15 mouse cellular contexts compared by ENCODE assay signal in the genomic region with DNA sequence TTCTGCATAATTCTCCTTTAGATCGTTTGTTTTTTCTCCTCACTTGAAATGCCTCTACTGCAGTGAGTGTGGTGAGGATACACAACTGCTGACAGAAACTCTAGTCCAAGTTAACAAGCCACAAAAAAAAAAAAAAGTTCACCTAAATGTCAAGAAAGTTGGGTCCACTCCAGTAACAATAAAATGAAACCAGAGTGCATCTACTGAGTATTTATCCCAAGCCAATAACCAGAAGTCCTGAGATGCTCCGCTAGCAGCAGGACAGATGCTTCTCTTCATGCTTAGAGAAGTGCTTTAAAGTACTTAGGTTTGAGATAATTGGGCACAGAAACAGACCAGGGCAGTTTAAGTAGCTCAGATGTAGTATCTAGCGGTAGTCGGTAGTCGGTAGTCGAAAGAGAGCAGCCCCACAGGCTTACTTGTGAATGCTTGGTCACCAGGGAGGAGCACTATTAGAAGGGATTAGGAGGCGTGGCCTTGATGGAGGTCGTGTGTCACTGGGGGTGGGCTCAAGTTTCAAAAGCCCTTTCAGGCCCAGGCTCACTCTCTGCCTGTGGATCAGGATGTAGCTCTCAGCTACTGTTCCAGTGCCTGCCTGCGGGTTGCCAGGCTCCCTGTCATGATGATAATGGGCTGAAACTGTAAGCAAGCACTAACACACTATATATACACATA.
A peak's percentile ranks its signal among the peaks of the same experiment; 100 is the strongest.
DNase-seq lines count a peak whose midpoint lies in the region; ATAC-seq and TF ChIP-seq lines count a peak whose summit lies in the region.
"Had no signal": no experiment of that assay in that cellular context is flagged by ENCODE, and none has a peak within 500 bp of the region (broad histone marks: within the 10 kb centered on the region; RNA-seq: fewer than 3 reads in every experiment).

No protein-coding gene starts in this region.

- H3K9ac ChIP-seq in MEL (ENCODE audit: control insufficient read depth, low read depth, low read length, poor library complexity, severe bottlenecking) = no peak overlapping the region
- H3K9ac ChIP-seq in embryonic facial prominence, embryonic 11.5 days (replicated peaks; ENCODE audit: low read length) = no peak overlapping the region
- H3K9ac ChIP-seq: stomach, embryonic 15.5 days had no signal

- no peak for TF ChIP-seq CTCF in layer of hippocampus, adult 2 months (conservative IDR thresholded peaks at IDR 0.05)
- no peak for TF ChIP-seq CTCF in MEL (IDR thresholded peaks at IDR 0.05 in 2 of 3, conservative IDR thresholded peaks at IDR 0.05 in 1 of 3; ENCODE audit: control insufficient read depth in 1 of 3, insufficient read depth in 1 of 3, low read depth in 2 of 3, low read length in 3 of 3, poor library complexity in 1 of 3, severe bottlenecking in 1 of 3)

- H3K27ac ChIP-seq in layer of hippocampus, adult 2 months = peak overlapping the region; percentile 36; the same call in 1 of the 2 replicates
- H3K27ac ChIP-seq in MEL (ENCODE audit: control insufficient read depth, low read depth, low read length) = no peak overlapping the region
- no peak overlapping the region for H3K27ac ChIP-seq in embryonic facial prominence, embryonic 11.5 days (replicated peaks; ENCODE audit: low read depth, low read length)
- H3K27ac ChIP-seq: stomach, embryonic 15.5 days had no signal

- TF ChIP-seq RAD21 in MEL (IDR thresholded peaks at IDR 0.05; ENCODE audit: low read depth, low read length) = no peak

- peak; percentile 30 for DNase-seq in gastrocnemius, postnatal 25 days
- DNase-seq in gastrocnemius, postnatal 4 days (ENCODE audit: low spot score in 2 of 2) = no peak
- DNase-seq in layer of hippocampus, adult 2 months (ENCODE audit: low spot score in 2 of 2) = no peak
- no peak for DNase-seq in layer of hippocampus, postnatal 25 days (ENCODE audit: extremely low spot score in 1 of 2, low spot score in 1 of 2)
- no peak for DNase-seq in MEL (ENCODE audit: low read depth, low spot score)
- peak; percentile 38 for DNase-seq in embryonic facial prominence, embryonic 11.5 days (ENCODE audit: low spot score)
- DNase-seq in thymus, postnatal 0 days (ENCODE audit: low spot score) = no peak
- no peak for DNase-seq in ovary, postnatal 14 days (ENCODE audit: low spot score)
- DNase-seq: adrenal gland, adult 8-10 months; cerebellum, adult 9-11 months; heart, postnatal 36 days; liver; thymus, postnatal 25 days had no signal

- H3K9me3 ChIP-seq in MEL (replicated peaks; ENCODE audit: insufficient read depth, low read length) = no peaks in the 10 kb centered on the region
- H3K9me3 ChIP-seq in embryonic facial prominence, embryonic 11.5 days (replicated peaks; ENCODE audit: control insufficient read depth, low read length) = no peaks in the 10 kb centered on the region
- H3K9me3 ChIP-seq: stomach, embryonic 15.5 days had no signal

- no peak for TF ChIP-seq POLR2A in MEL (IDR thresholded peaks at IDR 0.05; ENCODE audit: control insufficient read depth in 1 of 2, insufficient read depth in 1 of 2, low read depth in 1 of 2, low read length in 2 of 2, poor library complexity in 1 of 2)

- ATAC-seq in embryonic facial prominence, embryonic 11.5 days (replicated peaks; ENCODE audit: insufficient number of reproducible peaks, low FRiP score, low TSS enrichment, low read depth) = no peak

- H3K27me3 ChIP-seq in MEL (ENCODE audit: control insufficient read depth in 1 of 2, insufficient read depth in 2 of 2, low read length in 2 of 2) = no peaks in the 10 kb centered on the region
- no peaks in the 10 kb centered on the region for H3K27me3 ChIP-seq in embryonic facial prominence, embryonic 11.5 days (ENCODE audit: control insufficient read depth, insufficient read depth, low read length)
- H3K27me3 ChIP-seq: stomach, embryonic 15.5 days had no signal

- TF ChIP-seq EP300 in MEL (IDR thresholded peaks at IDR 0.05; ENCODE audit: low read depth in 1 of 2, low read length in 2 of 2) = no peak

- 67% methylated on average over 9 of the region's 9 CpGs for WGBS in embryonic facial prominence, embryonic 11.5 days

- no peak overlapping the region for H3K4me2 ChIP-seq in embryonic facial prominence, embryonic 11.5 days (ENCODE audit: low read depth, low read length)
- H3K4me2 ChIP-seq: stomach, embryonic 15.5 days had no signal

- H3K79me2 ChIP-seq in MEL (ENCODE audit: control insufficient read depth, insufficient read depth, low read length, poor library complexity) = peaks cover 5% of the 10 kb centered on the region

- H3K4me3 ChIP-seq in layer of hippocampus, adult 2 months = no peak overlapping the region
- no peak overlapping the region for H3K4me3 ChIP-seq in MEL (ENCODE audit: control insufficient read depth in 1 of 2, insufficient read depth in 1 of 2, low read depth in 2 of 2, low read length in 2 of 2)
- no peak overlapping the region for H3K4me3 ChIP-seq in embryonic facial prominence, embryonic 11.5 days (ENCODE audit: low read depth, low read length)
- H3K4me3 ChIP-seq: erythroblast, embryonic 14.5 days; stomach, embryonic 15.5 days had no signal

- H3K36me3 ChIP-seq in MEL (ENCODE audit: control insufficient read depth in 1 of 2, insufficient read depth in 2 of 2, low read length in 2 of 2) = peaks cover 13 to 31% of the 10 kb centered on the region in 2 experiments
- H3K36me3 ChIP-seq in embryonic facial prominence, embryonic 11.5 days (replicated peaks; ENCODE audit: control insufficient read depth, insufficient read depth, low read depth, low read length) = no peaks in the 10 kb centered on the region
- H3K36me3 ChIP-seq: stomach, embryonic 15.5 days had no signal

- H3K4me1 ChIP-seq in MEL (ENCODE audit: control insufficient read depth in 1 of 2, insufficient read depth in 2 of 2, low read length in 2 of 2) = peaks cover 28 to 30% of the 10 kb centered on the region in 2 experiments
- no peaks in the 10 kb centered on the region for H3K4me1 ChIP-seq in embryonic facial prominence, embryonic 11.5 days (ENCODE audit: control insufficient read depth, insufficient read depth, low read length)
- H3K4me1 ChIP-seq: stomach, embryonic 15.5 days had no signal

TF ChIP-seq in MEL, 35 proteins besides CTCF, POLR2A, EP300 and RAD21:
- TF ChIP-seq ETS1 (IDR thresholded peaks at IDR 0.05; ENCODE audit: low read depth, low read length) (no peak), ZNF384 (IDR thresholded peaks at IDR 0.05; ENCODE audit: low read depth, low read length) (peak; percentile 26; the same call in 1 of the 2 replicates)
TF ChIP-seq in MEL: peak in this region for 1.

Comparison
In these comparisons a context has a peak if more than half of its experiments do, and no peak if none do; other contexts are left out.
1. DNase-seq: peak in gastrocnemius, postnatal 25 days (single experiment) and embryonic facial prominence, embryonic 11.5 days (single experiment); none in gastrocnemius, postnatal 4 days (0 of 2), layer of hippocampus, adult 2 months (0 of 2), layer of hippocampus, postnatal 25 days (0 of 2), MEL (single experiment), thymus, postnatal 0 days (single experiment) and ovary, postnatal 14 days (single experiment).